Mouse (Mus musculus): ENCODE measurements around the gene Tmem132a.

- TF ChIP-seq CTCF (IDR thresholded peaks at IDR 0.05; ENCODE audit: low read depth): no peak
- TF ChIP-seq EP300 (IDR thresholded peaks at IDR 0.05; ENCODE audit: low read depth): no peak
Observed at GRCm38 (mm10) chr19:10869886-10870527, at the start of gene Tmem132a.

Measured in liver, postnatal 0 days (tissue).